Comparison of ENCODE assay signal across 25 mouse cellular contexts in the genomic region with DNA sequence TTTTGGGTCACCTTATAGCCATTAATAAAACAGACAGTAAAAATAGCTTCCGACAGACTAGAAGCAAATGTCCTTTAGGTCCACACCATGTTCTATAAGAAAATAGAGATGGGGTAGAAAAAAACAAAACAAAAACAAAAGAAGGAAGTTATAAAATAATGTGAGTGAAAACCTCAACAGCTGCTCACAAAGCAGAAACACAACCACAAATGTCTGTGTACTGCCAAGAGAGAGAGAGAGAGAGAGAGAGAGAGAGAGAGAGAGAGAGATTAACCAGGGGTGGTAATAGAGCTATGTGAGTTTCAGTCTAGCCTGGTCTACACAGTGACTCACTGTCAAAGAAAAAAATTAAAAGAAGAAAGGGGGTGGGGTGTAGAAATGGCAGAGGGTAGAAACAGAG. TPM values are rescaled to one million over a fixed set of nuclear protein-coding genes. Genes with fewer than 3 reads are reported as not detected.
DNase-seq lines count a peak whose midpoint lies in the region; ATAC-seq and TF ChIP-seq lines count a peak whose summit lies in the region.
"Had no signal": no experiment of that assay in that cellular context is flagged by ENCODE, and none has a peak within 500 bp of the region (broad histone marks: within the 10 kb centered on the region; RNA-seq: fewer than 3 reads in every experiment).

No protein-coding gene starts in this region.

- no peak overlapping the region for H3K4me2 ChIP-seq in myocyte (ENCODE audit: low read depth)
- no peak overlapping the region for H3K4me2 ChIP-seq in midbrain, embryonic 16.5 days (ENCODE audit: low read length)
- H3K4me2 ChIP-seq: embryonic facial prominence, embryonic 12.5 days; forebrain, embryonic 12.5 days; midbrain, embryonic 11.5 days had no signal

- H3ac ChIP-seq in myocyte (ENCODE audit: control insufficient read depth, insufficient read length) = no peak overlapping the region

- 89% methylated on average over 1 of the region's 1 CpGs for WGBS in midbrain, embryonic 16.5 days

- peak; percentile 45 for ATAC-seq in common myeloid progenitor, adult 5-6 weeks (replicated peaks; ENCODE audit: low read depth, poor library complexity, severe bottlenecking)
- no peak for ATAC-seq in megakaryocyte-erythroid progenitor cell, adult 5-6 weeks (replicated peaks; ENCODE audit: low FRiP score, low TSS enrichment, poor library complexity, severe bottlenecking)
- no peak for ATAC-seq in midbrain, embryonic 16.5 days
- ATAC-seq: hindbrain, embryonic 16.5 days; intestine, postnatal 0 days; lung, postnatal 0 days had no signal

- no peak overlapping the region for H3K4me3 ChIP-seq in myocyte
- no peak overlapping the region for H3K4me3 ChIP-seq in midbrain, embryonic 16.5 days (ENCODE audit: low read depth, low read length)
- H3K4me3 ChIP-seq: embryonic facial prominence, embryonic 12.5 days; forebrain, embryonic 12.5 days; heart, embryonic 10.5 days; hindbrain, embryonic 10.5 days; limb, embryonic 10.5 days had no signal

- no peaks in the 10 kb centered on the region for H3K9me3 ChIP-seq in midbrain, embryonic 16.5 days (replicated peaks; ENCODE audit: control insufficient read depth, low read length, poor library complexity, severe bottlenecking)
- H3K9me3 ChIP-seq: embryonic facial prominence, embryonic 12.5 days; forebrain, embryonic 12.5 days; heart, embryonic 10.5 days; hindbrain, embryonic 10.5 days; limb, embryonic 10.5 days had no signal

- 0 out of 2 replicates have a peak, but pooled peaks cover 2% of the 10 kb centered on the region for H3K4me1 ChIP-seq in midbrain, embryonic 16.5 days (ENCODE audit: control insufficient read depth, insufficient read depth, low read length)

- DNase-seq in A20 (ENCODE audit: low read depth, low spot score) = peak; percentile 57
- peak; percentile 45 for DNase-seq in CD4-positive, CD25-positive, alpha-beta regulatory T cell, adult 2 months (ENCODE audit: low read depth, low spot score)
- no peak for DNase-seq in testis, postnatal 10 days (ENCODE audit: low spot score)
- DNase-seq: adrenal gland, postnatal 14 days; cerebellum, adult 9-10 months; liver; right cerebral cortex, postnatal 25 days; spleen, adult 18-20 months had no signal

- no peak overlapping the region for H3K9ac ChIP-seq in midbrain, embryonic 16.5 days (ENCODE audit: low read depth, low read length)
- H3K9ac ChIP-seq: embryonic facial prominence, embryonic 12.5 days; forebrain, embryonic 12.5 days had no signal

- no peak for TF ChIP-seq POLR2A in myocyte (IDR thresholded peaks at IDR 0.05; ENCODE audit: insufficient read length, low read depth)

- no peaks in the 10 kb centered on the region for H3K79me2 ChIP-seq in myocyte (ENCODE audit: control insufficient read depth, insufficient read depth)

- no peaks in the 10 kb centered on the region for H3K36me3 ChIP-seq in myocyte (ENCODE audit: control insufficient read depth, insufficient read depth)
- H3K36me3 ChIP-seq in midbrain, embryonic 16.5 days (ENCODE audit: control insufficient read depth, insufficient read depth, low read length) = no peaks in the 10 kb centered on the region
- H3K36me3 ChIP-seq: embryonic facial prominence, embryonic 12.5 days; forebrain, embryonic 12.5 days; heart, embryonic 10.5 days; hindbrain, embryonic 10.5 days; limb, embryonic 10.5 days had no signal

- no peaks in the 10 kb centered on the region for H3K27me3 ChIP-seq in myocyte (ENCODE audit: control insufficient read depth, insufficient read depth, insufficient read length)
- peaks cover under 1% of the 10 kb centered on the region; the same call in 1 of the 2 replicates for H3K27me3 ChIP-seq in midbrain, embryonic 16.5 days (ENCODE audit: control insufficient read depth, insufficient read depth, low read depth, low read length)
- H3K27me3 ChIP-seq: embryonic facial prominence, embryonic 12.5 days had no signal

- no peak overlapping the region for H3K27ac ChIP-seq in midbrain, embryonic 16.5 days (ENCODE audit: low read length)
- H3K27ac ChIP-seq: embryonic facial prominence, embryonic 12.5 days; forebrain, embryonic 12.5 days; heart, embryonic 10.5 days; hindbrain, embryonic 10.5 days; limb, embryonic 10.5 days; macrophage had no signal

TF ChIP-seq in myocyte, 11 proteins besides CTCF, POLR2A, EP300 and RAD21:
- peak; percentile 24 for TF ChIP-seq TCF12 (IDR thresholded peaks at IDR 0.05; ENCODE audit: insufficient read depth, poor library complexity, severe bottlenecking)
- no peak for TF ChIP-seq USF1 (IDR thresholded peaks at IDR 0.05; ENCODE audit: low read depth)

RNA-seq across cellular contexts. Expression of a gene that starts 1.2 kb away (rescaled TPM):
- 0.24 and 0.55 TPM in 2 replicates for total RNA-seq in common myeloid progenitor, adult 5-6 weeks (2017)
- polyA plus RNA-seq in myocyte (2012; fragmentation: generic; extraction: Trizol) = 0.05 TPM
- not detected in 2 replicates for total RNA-seq in megakaryocyte-erythroid progenitor cell, adult 5-6 weeks (2014; fragmentation: Nextera tagmentation)
- not detected in 2 replicates for total RNA-seq in megakaryocyte-erythroid progenitor cell, adult 5-6 weeks (2017)
- 0.50 and 0.83 TPM in 2 replicates for polyA plus RNA-seq in midbrain, embryonic 16.5 days (2015; fragmentation: Nextera tagmentation; extraction: Ambion mirVana)
- total RNA-seq: adrenal gland, postnatal 14 days; gastrocnemius, adult 18-20 months; layer of hippocampus, postnatal 10 days; left cerebral cortex, adult 8-10 months had no signal
- polyA plus RNA-seq: macrophage had no signal

RNA-seq across cellular contexts. Expression of a gene that starts 1.8 kb away (rescaled TPM):
- not detected in 2 replicates for total RNA-seq in common myeloid progenitor, adult 5-6 weeks (2017)
- polyA plus RNA-seq in myocyte (2012; fragmentation: generic; extraction: Trizol) = 0.14 TPM
- not detected in 2 replicates for total RNA-seq in megakaryocyte-erythroid progenitor cell, adult 5-6 weeks (2014; fragmentation: Nextera tagmentation)
- total RNA-seq in megakaryocyte-erythroid progenitor cell, adult 5-6 weeks (2017) = not detected in 2 replicates
- not detected in 2 replicates for polyA plus RNA-seq in midbrain, embryonic 16.5 days (2015; fragmentation: Nextera tagmentation; extraction: Ambion mirVana)
- polyA plus RNA-seq: intestine, postnatal 0 days had no signal

RNA-seq across cellular contexts. Expression of a gene that starts 47.9 kb away (rescaled TPM):
- total RNA-seq in common myeloid progenitor, adult 5-6 weeks (2017) = 192 and 266 TPM in 2 replicates
- polyA plus RNA-seq in myocyte (2012; fragmentation: generic; extraction: Trizol) = 156 TPM
- 264 and 276 TPM in 2 replicates for total RNA-seq in megakaryocyte-erythroid progenitor cell, adult 5-6 weeks (2014; fragmentation: Nextera tagmentation)
- 328 and 443 TPM in 2 replicates for total RNA-seq in megakaryocyte-erythroid progenitor cell, adult 5-6 weeks (2017)
- polyA plus RNA-seq in midbrain, embryonic 16.5 days (2015; fragmentation: Nextera tagmentation; extraction: Ambion mirVana) = 51.6 and 56.2 TPM in 2 replicates

RNA-seq across cellular contexts. Expression of a gene that starts 53.0 kb away (rescaled TPM):
- total RNA-seq in common myeloid progenitor, adult 5-6 weeks (2017) = 0.29 and 1.1 TPM in 2 replicates
- polyA plus RNA-seq in myocyte (2012; fragmentation: generic; extraction: Trizol) = 0.11 TPM
- not detected in 2 replicates for total RNA-seq in megakaryocyte-erythroid progenitor cell, adult 5-6 weeks (2014; fragmentation: Nextera tagmentation)
- total RNA-seq in megakaryocyte-erythroid progenitor cell, adult 5-6 weeks (2017) = not detected in 2 replicates
- polyA plus RNA-seq in midbrain, embryonic 16.5 days (2015; fragmentation: Nextera tagmentation; extraction: Ambion mirVana) = 0.17 TPM in 1 of 2 replicates, not detected in the other
- polyA plus RNA-seq: embryonic facial prominence, embryonic 12.5 days; lung, postnatal 0 days; midbrain, embryonic 11.5 days had no signal
